Mouse (Mus musculus) intestine, postnatal 0 days (tissue): ENCODE measurements around the gene Zfp786. TPM values are rescaled to one million over a fixed set of nuclear protein-coding genes. Genes with fewer than 3 reads are reported as not detected.

Experiments
- ATAC-seq: fragments of 200-750 bp; cut with Nextera tagmentation; 2 replicates; pipeline ENCODE4 v1.8.0; 2017; ENCODE audit warnings: mild to moderate bottlenecking, moderate TSS enrichment, moderate library complexity
- H3K27ac ChIP-seq: fragments of 300-500 bp; sonication (generic); 2 replicates; pipeline ENCODE4 v1.5.1; 2014; ENCODE audit warnings: mild to moderate bottlenecking, low read depth, low read length, moderate library complexity
- H3K27me3 ChIP-seq: fragments of 300-500 bp; sonication (generic); replicated peaks from 2 replicates; pipeline ENCODE4 v1.6.1; 2014; ENCODE audit warnings: low read length, mixed read lengths; ENCODE audit not compliant: control insufficient read depth, insufficient read depth
- H3K36me3 ChIP-seq: fragments of 300-500 bp; sonication (generic); 2 replicates; pipeline ENCODE4 v1.6.1; 2014; ENCODE audit warnings: mild to moderate bottlenecking, moderate library complexity; ENCODE audit not compliant: control insufficient read depth, insufficient read depth
- H3K4me1 ChIP-seq: fragments of 300-500 bp; sonication (generic); replicated peaks from 2 replicates; pipeline ENCODE4 v1.6.1; 2014; ENCODE audit warnings: antibody characterized with exemption, low read length, mixed read lengths; ENCODE audit not compliant: control insufficient read depth, insufficient read depth
- H3K4me2 ChIP-seq: fragments of 300-500 bp; sonication (generic); replicated peaks from 2 replicates; pipeline ENCODE4 v1.6.1; 2014; ENCODE audit warnings: low read depth, mild to moderate bottlenecking, moderate library complexity
- H3K4me3 ChIP-seq: fragments of 300-500 bp; sonication (generic); 2 replicates; pipeline ENCODE4 v1.5.1; 2014; ENCODE audit warnings: low read depth, low read length
- H3K9ac ChIP-seq: fragments of 300-500 bp; sonication (generic); 2 replicates; pipeline ENCODE4 v1.6.1; 2014; ENCODE audit warnings: mild to moderate bottlenecking, low read depth, low read length
- H3K9me3 ChIP-seq: fragments of 300-500 bp; sonication (generic); 2 replicates; pipeline ENCODE4 v1.6.1; 2016; ENCODE audit warnings: mixed run types; ENCODE audit not compliant: control insufficient read depth
- CTCF ChIP-seq: sonication (generic); IDR thresholded peaks from 2 replicates; pipeline ENCODE4 v1.5.1; 2016; ENCODE audit warnings: low read depth, mild to moderate bottlenecking, control low read depth, antibody characterized with exemption, moderate library complexity
- WGBS: fragments of 180-500 bp; shearing (Covaris S2); extraction: QIAGEN DNeasy Blood & Tissue Kit; methylation state at CpG from one replicate; pipeline ENCODE4 v1.1.7; 2014; 5-methylcytosine and 5-hydroxymethylcytosine counted together
- polyA plus RNA-seq: library from polyadenylated mRNA; unstranded; fragments of >200 nt; fragmentation: Nextera tagmentation; extraction: Ambion mirVana; gene quantifications from 2 replicates; pipeline ENCODE4 v1.2.1, GENCODE M21; 2015

Zfp786 gene
- polyA plus RNA-seq, 1 experiment from 2014 or later, result 0.61 TPM

- no peak for TF ChIP-seq CTCF
- Histone ChIP-seq H3K9ac (no peak overlapping the region), H3K4me1 (0 out of 2 replicates have a peak, but pooled peaks cover 4% of the 10 kb centered on the region)
Observed at GRCm38 (mm10) chr6:47842337-47842736, 11.7 kb upstream of the Zfp786 start.

DNA sequence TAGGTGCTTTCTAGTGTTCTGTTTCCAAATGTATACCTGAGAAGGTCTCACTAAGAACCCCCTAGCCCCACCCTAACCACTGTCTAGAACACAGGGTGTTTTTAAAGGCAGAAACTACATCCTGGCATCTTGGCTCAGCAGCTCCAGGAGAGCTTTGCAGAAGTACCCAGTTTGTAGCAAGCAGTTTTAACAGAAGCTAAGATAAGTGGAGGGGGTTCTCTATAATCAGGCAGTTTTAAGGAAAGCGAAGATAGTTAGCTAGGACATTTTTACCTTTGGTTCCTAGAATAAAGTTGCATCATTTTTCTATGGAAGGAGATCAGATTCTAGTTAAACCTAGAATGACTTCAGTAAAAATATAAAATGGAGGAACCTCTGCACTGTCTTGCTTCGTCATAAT is 11.2 kb upstream of the Zfp786 start:
- Histone ChIP-seq H3K36me3 (peaks cover 6% of the 10 kb centered on the region; the same call in 1 of the 2 replicates), H3K27me3 (no peaks in the 10 kb centered on the region), H3K27ac (no peak overlapping the region), H3K9me3 (no peaks in the 10 kb centered on the region), H3K4me2 (no peak overlapping the region), H3K4me3 (no peak overlapping the region), H3K4me1 (0 out of 2 replicates have a peak, but pooled peaks cover 4% of the 10 kb centered on the region), H3K9ac (no peak overlapping the region)
- WGBS, result 96% methylated on average over 2 of the region's 2 CpGs
- ATAC-seq, result no peak
- no peak for TF ChIP-seq CTCF

More at GRCm38 (mm10) chr6:47842337-47842736, 11.7 kb upstream of the Zfp786 start:
- Histone ChIP-seq H3K27ac (no peak overlapping the region), H3K27me3 (no peaks in the 10 kb centered on the region), H3K36me3 (peaks cover 6% of the 10 kb centered on the region; the same call in 1 of the 2 replicates), H3K9me3 (no peaks in the 10 kb centered on the region), H3K4me2 (no peak overlapping the region), H3K4me3 (no peak overlapping the region)
- 84% methylated on average over 1 of the region's 1 CpGs for WGBS
- ATAC-seq, result no peak

DNA sequence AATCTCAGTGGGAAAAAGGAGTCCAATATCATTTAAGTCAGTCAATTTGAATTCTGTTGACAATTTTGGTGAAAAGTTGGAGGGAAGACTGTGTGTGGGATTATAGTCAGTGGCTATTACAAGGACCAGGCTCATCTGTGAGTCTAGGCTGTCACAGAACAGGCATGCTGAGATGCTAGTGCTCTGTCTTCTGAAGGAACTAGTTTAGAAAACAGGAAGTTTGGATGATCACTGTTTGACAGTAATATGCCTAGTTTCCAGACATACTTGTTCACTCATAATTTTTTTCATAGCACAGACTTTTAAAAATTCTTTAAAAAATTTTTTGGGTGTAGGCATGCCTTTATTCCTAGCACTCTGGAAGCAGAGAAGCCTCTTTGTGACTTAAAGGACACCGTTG is 10.4 kb upstream of the Zfp786 start:
- Histone ChIP-seq H3K4me2 (no peak overlapping the region), H3K27ac (no peak overlapping the region), H3K4me1 (0 out of 2 replicates have a peak, but pooled peaks cover 4% of the 10 kb centered on the region), H3K27me3 (no peaks in the 10 kb centered on the region), H3K9ac (no peak overlapping the region), H3K9me3 (no peaks in the 10 kb centered on the region), H3K36me3 (peaks cover 6% of the 10 kb centered on the region; the same call in 1 of the 2 replicates), H3K4me3 (no peak overlapping the region)
- TF ChIP-seq CTCF, result no peak
- 89% methylated on average over 1 of the region's 1 CpGs for WGBS
- ATAC-seq, result no peak

DNA sequence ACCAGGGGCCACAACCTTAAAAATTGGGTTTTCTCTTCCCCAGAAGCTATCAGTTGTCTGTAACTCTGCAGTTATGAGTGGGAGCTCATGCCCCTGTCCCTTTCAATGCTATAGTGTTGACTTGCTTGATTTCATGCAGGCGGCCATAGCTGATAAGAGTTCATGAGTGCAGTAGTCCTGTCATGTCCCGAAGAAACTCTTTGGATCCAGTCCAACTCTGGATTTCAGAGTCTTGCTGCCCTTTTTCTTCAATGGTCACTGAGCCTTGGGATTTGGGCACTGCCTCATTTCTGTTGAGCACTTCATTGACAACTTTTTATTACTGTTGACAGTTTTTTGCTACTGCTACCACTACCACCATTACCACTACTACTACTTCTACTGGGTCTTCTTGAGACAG is 7.0 kb upstream of the Zfp786 start:
- no peak for ATAC-seq
- Histone ChIP-seq H3K27me3 (no peaks in the 10 kb centered on the region), H3K36me3 (peaks cover 6% of the 10 kb centered on the region; the same call in 1 of the 2 replicates), H3K9ac (no peak overlapping the region), H3K9me3 (no peaks in the 10 kb centered on the region), H3K4me2 (no peak overlapping the region), H3K4me3 (no peak overlapping the region), H3K27ac (no peak overlapping the region), H3K4me1 (0 out of 2 replicates have a peak, but pooled peaks cover 4% of the 10 kb centered on the region)
- no peak for TF ChIP-seq CTCF
- WGBS, result 45% methylated on average over 2 of the region's 2 CpGs

GRCm38 (mm10) chr6:47835984-47836521 is 5.4 kb upstream of the Zfp786 start:
- WGBS, result under 1% methylated on average over 49 of the region's 49 CpGs
- Histone ChIP-seq H3K9ac (peak overlapping the region; percentile 96), H3K36me3 (peaks cover 4% of the 10 kb centered on the region; the same call in 1 of the 2 replicates), H3K4me1 (0 out of 2 replicates have a peak, but pooled peaks cover 4% of the 10 kb centered on the region), H3K4me2 (peak overlapping the region; percentile 76), H3K9me3 (no peaks in the 10 kb centered on the region), H3K27ac (peak overlapping the region; percentile 96), H3K27me3 (no peaks in the 10 kb centered on the region), H3K4me3 (peak overlapping the region; percentile 89)
- TF ChIP-seq CTCF, result no peak
- ATAC-seq, result peak; percentile 75

GRCm38 (mm10) chr6:47835482-47835983 is 4.9 kb upstream of the Zfp786 start, which contains the start of gene Zfp398:
Gene Zfp398 (plus strand): TSS chr6:47835661.
- under 1% methylated on average over 52 of the region's 52 CpGs for WGBS
- Histone ChIP-seq H3K9ac (peak within 1 kb of the TSS; percentile 96), H3K4me2 (peak within 1 kb of the TSS; percentile 76), H3K27ac (peak within 1 kb of the TSS; percentile 96), H3K36me3 (no peaks in the 10 kb centered on the region; the same call in 1 of the 2 replicates), H3K9me3 (no peaks in the 10 kb centered on the region), H3K27me3 (no peaks in the 10 kb centered on the region), H3K4me1 (0 out of 2 replicates have a peak, but pooled peaks cover 4% of the 10 kb centered on the region), H3K4me3 (peak within 1 kb of the TSS; percentile 89)
- ATAC-seq, result peak; percentile 90
- peak; percentile 100 for TF ChIP-seq CTCF
